ENCODE assay signal across 14 mouse cellular contexts in genomic region chr11:43841596-43841995, GRCm38 (mm10). TPM values are rescaled to one million over a fixed set of nuclear protein-coding genes. Genes with fewer than 3 reads are reported as not detected.
"Had no signal": no experiment of that assay in that cellular context is flagged by ENCODE, and none has a peak within 500 bp of the region (broad histone marks: within the 10 kb centered on the region; RNA-seq: fewer than 3 reads in every experiment).

No protein-coding gene starts in this region.

- DNase-seq: gastrocnemius, adult 2 months; gastrocnemius, postnatal 10 days; gastrocnemius, postnatal 25 days; heart, adult 2 months; heart, postnatal 10 days; heart, postnatal 4 days; kidney, adult 18-20 months; kidney, adult 8-10 months; kidney, postnatal 10 days; kidney, postnatal 25 days; kidney, postnatal 4 days; liver; liver, embryonic 13.5 days had no signal

RNA-seq across cellular contexts. Expression of gene Adra1b, which starts 59.4 kb away (rescaled TPM):
- total RNA-seq: granulocyte monocyte progenitor cell, adult 5-6 weeks had no signal
